Mouse (Mus musculus) stomach, postnatal 0 days (tissue): Measurements from ENCODE around the gene Fgfr2.

Source experiments
- CTCF ChIP-seq: IDR thresholded peaks from 2 replicates; pipeline ENCODE4 v1.5.1; 2016; ENCODE audit warnings: antibody characterized with exemption, low read depth, mild to moderate bottlenecking, moderate library complexity
- EP300 ChIP-seq: optimal IDR thresholded peaks from 2 replicates; pipeline ENCODE3; 2016; ENCODE audit warnings: antibody characterized with exemption

- TF ChIP-seq CTCF (no peak), EP300 (no peak)
Observed at GRCm38 (mm10) chr7:133012637-133013366, 110.3 kb downstream of the Fgfr2 start.
